Mouse (Mus musculus): Measurements from ENCODE around the gene Rem2.
A peak's percentile ranks its signal among the peaks of the same experiment; 100 is the strongest.

Gene Rem2

DNA sequence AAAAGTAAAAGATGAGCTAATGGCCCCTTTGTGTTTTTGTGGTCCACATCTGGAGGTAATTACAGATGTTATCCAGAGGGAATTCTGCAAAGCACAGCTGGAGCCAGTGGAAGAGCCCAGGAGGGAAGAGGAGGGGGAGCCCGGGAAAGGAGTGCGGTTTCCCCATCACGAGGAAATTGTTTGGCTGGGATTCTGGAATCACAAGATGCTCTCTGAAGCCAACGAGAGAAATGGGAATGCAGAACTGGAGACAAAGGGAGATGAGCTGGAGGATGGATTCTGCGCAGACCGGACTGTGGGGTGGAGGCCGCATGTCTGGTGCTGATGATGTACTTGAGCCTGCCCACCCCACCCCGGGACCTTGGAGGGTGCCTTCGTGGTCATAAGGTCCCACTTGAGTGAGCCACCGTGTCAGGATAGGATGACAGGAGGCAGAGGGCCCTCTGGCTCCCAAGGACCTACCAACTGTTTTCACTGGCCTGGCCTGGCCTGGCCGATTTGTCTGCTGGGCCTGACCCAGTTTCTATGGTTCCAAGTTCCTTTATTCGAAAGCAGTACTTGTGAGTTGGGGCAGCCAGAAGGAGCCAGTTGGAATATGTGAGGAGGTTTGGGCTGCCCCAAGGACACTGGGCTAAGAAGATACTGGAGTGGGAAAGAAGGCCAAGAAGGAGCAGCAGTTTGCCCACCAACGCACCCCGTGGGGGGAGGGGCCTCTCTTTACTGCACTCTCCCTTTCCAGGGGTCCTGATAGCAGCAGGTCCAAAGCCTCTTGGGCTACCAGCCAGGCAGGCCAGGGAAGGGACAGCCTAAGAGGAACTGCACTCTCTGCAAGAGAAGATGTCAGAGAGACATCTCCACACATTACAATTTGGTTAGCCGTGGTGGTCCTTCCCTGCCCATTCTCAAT lies 31.9 kb upstream of the Rem2 start:
- no peak for DNase-seq (ENCODE audit: low spot score)

DNA sequence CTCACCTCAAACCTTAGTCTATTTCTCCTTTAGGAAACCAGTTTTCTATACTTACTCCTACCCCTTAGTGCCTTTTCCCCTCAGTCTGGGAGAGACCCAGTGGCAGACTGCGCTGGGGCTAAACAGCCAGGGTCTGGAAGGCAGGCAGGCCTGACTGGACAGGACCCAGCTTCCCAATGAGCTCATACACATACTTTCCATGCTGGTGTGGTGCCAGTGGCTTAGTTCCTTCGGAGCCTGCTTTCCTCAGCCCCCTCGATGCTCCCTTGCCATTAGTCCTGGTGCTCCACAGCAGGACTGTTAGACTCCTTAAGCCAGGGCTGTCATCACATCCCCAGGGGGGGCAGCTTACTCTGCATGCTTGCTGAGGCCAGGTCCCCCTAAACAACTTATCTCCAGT lies 30.4 kb upstream of the Rem2 start:
- no peak for DNase-seq (ENCODE audit: low spot score)

DNA sequence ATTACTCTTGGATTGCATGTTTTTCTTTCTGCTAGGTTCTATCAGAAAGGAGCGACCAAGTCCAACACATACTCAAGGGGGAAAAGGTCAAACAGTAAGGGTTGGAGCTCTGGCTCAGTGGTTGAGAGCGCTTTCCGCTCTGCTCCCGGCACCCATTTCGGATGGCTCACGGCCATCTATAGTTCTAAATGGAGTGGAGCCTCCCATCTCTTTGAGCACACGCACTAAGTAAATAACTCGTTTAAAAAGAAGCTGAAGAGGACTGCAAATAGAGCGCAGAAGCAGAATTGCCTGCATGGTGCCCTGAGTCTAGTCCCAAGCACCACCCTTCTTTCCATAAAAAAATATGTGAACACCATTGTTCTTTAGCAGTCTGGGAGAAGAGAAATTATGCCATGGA lies 22.3 kb upstream of the Rem2 start:
- DNase-seq (ENCODE audit: low spot score) = no peak

DNA sequence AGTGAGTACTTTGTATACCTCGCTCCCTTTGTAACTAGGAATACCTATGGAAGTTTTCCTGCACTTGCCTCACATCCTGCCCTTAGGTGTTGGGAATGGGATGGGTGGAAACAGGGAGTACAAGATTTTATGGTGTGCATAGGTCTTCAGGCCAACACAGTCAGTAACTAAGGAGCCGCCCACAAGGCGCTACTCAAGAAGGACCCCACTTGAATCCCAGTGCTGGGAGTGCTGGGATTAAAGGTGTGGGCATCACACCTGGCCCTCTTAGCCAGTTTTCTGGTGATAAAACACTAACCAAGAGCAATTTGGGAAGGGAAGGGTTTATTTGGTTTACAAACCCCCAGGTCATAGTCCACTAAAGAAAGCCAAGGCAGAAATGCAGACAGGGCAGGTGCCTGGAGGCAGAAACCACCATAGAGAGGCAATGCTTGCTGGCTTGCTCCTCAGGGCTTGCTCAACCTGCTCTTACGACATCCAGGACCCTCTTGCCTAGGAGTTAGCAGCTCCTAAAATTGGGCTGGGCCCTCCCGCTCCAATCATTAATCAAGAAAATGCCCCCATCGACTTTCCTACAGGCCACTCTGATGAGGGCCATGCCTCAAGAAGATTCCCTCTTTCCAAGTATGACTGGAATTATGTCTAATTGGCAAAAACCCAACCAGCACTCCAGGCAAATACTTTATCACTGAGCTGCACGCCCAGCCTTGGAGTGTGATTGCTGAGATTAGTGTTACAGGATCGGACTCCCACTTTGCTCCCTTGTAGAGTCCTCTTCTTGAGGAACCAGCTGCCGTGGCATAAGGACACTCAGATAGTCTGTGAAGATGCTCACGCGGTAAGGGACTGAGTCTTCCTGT lies 21.0 kb upstream of the Rem2 start:
- DNase-seq (ENCODE audit: low spot score) = no peak

DNA sequence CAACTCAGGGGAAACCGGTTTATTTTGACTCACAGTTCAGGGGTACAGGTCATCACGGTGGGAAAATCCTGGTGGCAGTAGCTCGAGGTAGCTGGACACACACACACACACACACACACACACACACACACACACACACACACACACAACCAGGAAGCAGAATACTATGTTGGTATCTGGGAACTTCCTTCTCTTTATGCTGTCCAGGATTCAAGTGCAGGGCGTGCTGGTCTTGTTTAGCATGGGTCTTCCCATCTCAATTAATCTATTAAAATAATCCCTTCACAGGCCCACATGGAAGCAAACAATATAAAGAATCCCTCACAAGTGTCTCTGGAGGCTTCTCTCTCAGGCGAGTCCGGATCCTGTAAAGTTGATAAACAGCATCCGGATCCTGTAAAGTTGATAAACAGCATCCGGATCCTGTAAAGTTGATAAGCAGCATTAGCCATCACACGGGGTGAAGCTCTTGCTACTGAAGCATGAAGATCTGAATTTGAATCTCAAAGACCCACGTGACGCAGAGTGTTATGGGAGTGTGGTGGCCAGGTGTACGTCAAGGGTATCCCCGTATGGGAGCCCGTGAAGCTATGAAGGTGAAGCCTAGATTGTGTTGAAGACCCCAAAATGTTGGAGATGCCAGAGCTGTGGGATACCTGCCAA lies 17.9 kb upstream of the Rem2 start:
- DNase-seq (ENCODE audit: low spot score) = no peak

DNA sequence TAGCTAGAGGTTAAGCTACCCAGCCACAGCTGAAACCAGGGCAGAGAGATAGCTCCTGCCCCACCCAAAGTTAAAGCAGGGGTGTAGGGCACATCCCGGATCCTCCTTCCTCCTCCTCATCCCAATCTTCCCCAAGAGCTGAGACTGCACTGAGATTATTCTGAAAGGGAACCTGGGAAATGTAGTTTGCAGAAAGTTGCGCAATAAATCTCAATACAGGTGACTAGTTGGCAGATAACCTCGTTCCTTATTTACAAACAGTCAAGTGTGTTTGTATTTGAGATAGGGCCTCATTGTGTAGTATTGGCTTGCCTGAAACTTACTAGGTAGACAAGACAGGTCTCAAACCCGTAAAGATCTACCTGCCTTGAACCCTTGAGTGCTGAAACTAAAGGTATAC lies 13.8 kb upstream of the Rem2 start:
- no peak for DNase-seq (ENCODE audit: low spot score)

DNA sequence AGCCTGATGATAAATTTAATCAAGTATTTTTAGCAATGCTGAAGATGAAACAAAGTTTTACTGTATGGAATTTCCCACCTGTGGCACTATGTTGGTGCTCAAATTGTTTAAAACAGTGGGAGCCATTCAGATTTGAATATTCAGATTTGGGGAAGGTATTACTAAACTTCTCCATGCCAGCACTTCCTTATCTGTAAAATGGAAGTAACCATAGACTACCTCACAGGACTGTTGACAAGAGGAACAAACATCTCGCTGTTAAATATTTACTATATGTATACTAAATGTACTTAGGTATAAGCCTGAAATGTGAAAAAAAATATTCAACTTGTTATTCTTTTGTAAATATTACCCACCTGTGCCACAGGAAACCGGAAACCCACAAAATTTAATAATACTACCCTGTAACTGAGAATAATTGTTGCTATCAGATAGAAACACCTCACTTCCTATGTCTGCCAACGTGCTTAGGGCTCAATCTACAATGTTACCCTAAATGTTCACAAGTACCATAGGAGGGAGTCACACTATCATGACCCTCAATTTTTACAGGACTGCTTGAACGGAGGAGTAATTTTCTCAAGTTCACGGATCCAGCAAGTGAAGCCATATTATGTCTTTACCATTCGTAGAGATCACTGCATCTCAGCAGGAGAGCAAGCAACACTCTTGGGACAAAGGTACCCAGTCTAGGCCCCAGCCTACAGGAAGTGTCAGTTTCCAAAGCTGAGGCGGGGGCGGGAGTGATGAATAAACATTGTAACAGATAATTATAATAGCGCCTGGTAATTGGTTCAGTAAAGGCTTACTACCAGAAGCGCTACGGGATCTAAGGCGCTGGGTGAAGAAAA lies 12.6 kb upstream of the Rem2 start:
- DNase-seq (ENCODE audit: low spot score) = no peak

DNA sequence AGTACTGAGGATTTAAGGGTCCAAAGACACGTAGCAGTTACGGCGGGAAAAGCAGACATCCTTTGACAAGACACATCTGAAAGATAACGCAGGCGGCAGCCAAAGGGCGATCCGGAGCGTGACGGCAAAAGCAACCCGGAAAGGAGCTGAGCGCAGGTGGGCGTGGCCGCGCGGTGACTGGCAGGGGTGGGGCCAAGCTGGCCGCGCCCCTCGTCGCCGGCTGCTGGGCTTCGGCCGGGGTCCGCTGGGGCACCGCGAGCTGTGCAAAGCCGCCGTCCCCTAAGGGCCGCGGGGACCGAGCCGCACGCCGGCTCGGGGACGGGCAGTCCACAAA lies 12.0 kb upstream of the Rem2 start, which contains the start of gene Lrp10:
Gene Lrp10 (plus strand): TSS at position 179 of the 334 bp plus-strand sequence.
- peak; percentile 68 for DNase-seq (ENCODE audit: low spot score)

DNA sequence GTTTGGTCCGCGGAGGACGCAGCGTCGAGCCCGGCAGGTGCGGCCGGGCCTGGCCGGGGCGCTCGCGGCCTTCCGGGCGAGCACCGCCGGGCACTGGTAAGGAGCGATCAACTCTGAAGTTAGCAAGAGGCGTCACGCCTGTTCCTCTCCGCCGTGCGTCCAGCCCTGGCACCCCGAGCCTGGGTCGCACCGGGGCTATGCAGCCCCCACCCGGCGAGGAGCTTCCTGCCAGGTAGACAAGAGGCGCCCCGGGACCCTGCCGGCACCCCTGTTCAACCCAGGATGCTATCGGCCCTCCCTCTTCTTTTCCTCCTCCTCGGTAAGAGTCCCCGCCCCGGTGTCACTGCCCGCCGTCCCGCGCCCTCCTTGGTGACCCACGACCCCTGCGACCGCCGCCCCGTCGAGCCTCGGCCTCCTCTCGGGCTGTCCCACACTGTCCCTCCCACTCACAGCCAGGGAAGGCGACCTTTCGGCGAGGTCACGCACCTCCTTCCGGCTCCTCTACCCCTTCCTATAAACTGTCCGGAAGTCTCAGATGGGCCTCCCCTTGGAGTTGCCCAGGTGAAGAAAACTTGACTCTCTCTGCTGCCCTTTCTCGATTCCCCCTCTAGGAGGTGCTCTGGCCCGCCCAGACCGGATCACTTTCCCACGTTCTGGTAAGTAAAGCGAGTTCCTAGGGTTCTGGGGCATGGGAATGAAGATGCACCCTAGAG lies 11.5 kb upstream of the Rem2 start:
- DNase-seq (ENCODE audit: low spot score) = no peak

DNA sequence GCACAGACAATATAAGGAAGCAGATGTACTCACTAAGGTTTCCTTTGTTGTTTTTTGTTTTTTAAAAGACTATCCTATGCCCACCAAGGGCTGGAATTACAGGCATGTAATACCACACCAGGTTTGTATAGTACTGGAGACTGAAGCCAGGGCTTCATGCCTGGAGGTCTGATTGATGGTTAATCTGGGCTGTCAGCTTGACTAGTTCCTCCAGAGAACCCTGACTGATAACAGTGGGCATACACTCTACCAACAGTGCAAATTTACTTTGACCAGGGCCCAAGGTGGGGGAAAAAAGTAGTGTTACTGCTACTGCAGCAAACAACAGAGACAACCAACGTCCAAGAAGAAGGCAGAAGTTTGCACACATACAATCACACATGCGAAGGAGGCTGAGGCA lies 4.4 kb upstream of the Rem2 start:
- no peak for DNase-seq (ENCODE audit: low spot score)

DNA sequence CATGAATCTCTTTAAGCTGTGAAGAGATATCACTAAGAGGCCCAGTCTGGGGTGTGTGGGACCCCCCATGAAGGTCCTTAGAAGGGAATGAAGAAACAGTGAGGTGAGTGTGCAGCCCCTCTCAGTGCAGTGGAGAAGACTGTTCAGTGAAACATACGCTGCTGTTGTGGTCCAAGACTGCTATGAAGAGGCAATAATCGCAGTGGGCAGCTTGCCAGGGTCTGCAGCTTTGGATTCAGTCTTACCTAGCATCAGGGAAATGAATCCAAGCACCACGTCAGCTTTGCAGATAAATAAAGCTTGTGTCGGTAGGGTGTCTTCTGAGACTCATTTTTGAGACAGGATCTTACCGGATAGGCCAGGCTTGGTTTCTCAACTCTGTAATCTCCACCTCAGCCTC lies 3.2 kb upstream of the Rem2 start:
- no peak for DNase-seq (ENCODE audit: low spot score)

DNA sequence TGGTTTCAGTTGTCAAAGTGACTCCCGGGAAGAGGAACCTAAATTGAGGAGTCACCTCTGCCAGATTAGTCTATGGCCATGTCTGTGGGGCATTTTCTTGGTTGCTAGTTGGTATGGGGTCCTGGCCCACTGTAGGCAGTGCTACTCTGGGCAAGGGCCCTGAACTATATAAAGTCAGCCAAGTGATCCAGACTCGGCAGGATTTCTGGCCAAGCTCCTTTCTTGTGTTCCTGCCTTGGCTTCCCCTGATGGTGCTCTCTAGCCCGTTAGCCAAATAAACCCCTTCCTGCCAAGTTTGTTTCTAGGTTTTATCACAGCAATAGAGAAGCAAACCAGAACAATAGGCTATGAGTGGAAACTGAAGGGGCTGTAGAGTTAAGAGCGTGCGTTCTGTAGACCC lies 1.2 kb upstream of the Rem2 start:
- DNase-seq (ENCODE audit: low spot score) = no peak

DNA sequence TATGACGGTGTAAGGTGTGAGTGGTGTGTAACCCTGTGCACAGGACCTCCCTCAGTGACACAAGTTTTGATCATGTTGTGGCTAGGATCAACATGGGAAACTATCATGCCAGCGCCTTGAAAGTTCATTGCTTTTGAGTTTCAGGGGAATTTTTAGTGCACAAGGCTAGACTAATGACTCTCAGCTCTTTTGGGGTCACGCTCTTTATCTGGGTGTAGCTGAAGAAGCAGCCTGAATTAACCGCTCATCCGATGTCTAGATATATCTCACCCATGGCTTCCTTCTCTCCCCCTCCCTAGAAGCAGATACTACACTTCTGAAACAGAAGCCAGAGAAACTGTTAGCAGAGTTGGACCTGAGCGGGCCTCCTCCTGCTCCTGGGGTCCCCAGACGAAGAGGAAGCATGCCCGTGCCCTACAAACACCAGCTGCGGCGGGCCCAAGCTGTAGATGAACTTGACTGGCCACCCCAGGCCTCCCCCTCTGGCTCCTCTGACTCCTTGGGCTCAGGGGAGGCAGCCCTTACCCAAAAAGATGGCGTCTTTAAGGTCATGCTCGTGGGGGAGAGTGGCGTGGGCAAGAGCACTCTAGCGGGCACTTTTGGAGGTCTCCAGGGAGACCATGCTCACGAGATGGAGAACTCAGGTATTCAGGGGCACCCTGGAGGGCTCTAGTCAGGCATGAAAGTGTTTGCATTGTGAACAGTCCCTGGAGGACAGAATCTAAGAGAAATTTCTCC lies 1.4 kb downstream of the Rem2 start:
- DNase-seq (ENCODE audit: low spot score) = no peak

DNA sequence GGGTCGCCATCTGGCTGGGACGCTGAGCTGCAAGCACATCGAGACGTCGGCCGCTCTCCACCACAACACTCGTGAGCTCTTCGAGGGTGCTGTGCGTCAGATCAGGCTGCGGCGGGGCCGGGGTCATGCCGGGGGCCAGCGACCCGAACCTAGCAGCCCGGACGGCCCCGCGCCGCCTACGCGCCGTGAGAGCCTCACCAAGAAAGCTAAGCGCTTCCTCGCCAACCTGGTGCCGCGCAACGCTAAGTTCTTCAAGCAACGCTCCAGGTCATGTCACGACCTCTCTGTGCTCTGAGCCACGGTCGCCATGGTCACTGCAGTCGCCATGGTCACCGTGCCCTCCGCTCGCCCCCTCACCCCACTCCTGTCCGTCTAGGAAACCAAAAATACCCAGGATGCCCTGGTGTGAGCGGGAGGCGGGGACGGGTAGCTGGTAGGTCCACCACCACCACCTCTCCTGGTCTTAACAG lies 3.6 kb downstream of the Rem2 start:
- no peak for DNase-seq (ENCODE audit: low spot score)

DNA sequence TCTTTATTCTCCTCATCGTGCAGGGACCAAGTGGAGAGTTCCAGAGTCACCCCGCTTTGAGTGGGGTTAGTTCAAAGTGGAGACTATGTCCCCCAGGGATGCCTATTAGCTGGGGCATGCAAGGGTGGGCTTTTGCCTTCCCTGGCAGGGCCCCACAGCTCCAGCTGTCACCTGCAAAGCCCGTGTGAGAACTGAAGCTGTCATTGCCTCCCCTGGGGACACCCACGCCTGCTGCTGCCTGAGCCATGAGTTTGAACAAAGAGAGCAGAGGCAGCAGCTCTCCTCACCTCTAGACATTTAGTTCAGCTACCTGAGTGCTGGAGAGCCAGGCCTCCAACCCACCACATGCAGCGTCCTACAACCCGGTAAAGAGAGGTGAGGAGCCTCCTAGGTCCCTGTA lies 4.8 kb downstream of the Rem2 start:
- no peak for DNase-seq (ENCODE audit: low spot score)

DNA sequence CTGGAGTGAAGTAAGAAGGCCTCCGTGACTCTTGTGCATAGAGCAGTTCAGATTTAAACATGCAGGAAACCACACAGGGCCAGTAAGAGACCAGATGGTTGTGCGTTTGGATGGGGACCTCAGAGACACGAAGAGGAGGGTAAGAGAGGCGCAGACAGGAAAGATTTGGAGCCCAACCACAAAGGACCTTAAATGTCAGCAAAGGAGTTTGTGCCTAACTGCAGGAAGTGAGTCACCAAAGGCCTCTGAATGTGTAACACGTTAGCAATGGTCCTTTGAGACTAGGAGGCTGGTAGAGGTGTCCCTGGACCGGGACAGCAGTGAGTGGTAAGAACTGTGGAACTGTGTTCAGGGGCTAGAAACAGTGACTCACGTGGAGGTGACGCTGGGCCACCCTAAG lies 5.5 kb downstream of the Rem2 start:
- no peak for DNase-seq (ENCODE audit: low spot score)

DNA sequence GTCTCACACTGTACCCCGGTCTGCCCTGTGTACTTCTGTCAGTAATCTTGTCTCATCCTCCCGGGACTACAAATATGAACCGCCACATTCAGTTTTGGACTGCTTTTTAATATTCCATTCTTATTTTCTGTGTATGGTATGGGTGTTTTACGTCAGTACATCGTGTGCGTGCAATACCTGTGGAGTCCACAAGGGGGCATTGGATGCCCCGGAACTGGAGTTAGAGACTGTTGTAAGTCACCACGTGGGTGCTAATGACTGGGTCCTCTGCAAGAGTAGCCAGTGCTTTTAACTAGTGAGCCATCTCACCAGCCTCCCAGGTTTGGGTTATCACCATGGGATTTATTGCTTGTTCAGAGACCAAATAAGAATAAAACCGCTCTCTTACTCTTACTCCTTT lies 6.6 kb downstream of the Rem2 start:
- DNase-seq (ENCODE audit: low spot score) = no peak

DNA sequence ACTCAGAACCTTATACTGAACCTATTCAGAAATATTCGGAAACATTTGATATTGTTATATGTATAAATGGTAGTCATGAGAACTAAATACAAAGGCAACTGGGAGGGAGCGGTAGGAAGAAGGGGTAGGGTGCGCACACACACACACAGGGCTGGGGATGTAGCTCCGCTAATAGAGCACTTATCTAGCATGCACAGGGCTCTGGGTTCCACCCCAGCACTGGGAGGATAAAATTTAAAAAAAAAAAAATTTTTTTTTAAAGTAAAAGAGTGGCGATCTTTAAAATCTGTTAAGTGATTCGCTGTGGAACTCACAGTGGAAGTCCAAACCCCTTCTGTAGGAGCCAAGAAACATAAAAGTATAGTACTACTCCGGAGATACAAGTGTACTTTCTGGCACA lies 10.0 kb downstream of the Rem2 start:
- no peak for DNase-seq (ENCODE audit: low spot score)

DNA sequence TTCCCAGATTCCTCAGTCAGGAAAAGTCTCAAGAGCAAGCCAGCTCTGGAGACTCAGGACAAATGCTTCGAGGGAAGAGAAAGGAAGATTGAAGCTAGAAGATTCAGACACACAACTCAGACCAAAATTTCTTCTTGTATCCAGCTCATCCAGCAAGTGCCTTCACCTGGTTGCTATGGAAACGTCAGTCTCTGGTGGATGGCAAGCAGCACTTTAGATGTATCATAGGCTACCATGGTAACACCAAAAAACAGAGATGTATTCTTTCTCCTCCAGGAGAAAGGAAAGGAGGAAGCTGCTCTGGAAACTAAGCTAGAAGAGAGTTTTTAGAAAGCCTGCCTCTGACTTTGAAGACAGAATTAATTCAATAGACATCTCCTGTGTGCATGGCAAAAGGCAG lies 11.8 kb downstream of the Rem2 start:
- DNase-seq (ENCODE audit: low spot score) = no peak

DNA sequence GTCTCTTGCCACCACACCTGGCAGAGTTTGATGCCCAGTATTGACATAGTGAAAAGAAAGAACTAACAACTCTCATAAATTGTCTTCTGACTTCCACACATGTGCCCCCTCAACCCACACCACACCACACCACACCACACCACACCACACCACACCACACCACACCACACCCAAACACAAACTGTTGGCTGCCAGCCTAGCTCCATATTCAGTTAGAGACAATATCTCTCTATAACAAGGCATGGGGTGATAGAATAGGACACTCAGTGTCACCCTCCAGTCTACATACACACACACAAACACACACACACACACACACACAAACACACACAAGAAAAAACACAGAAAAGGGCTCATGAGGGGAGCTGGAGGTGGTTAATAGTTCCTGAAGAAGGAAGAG lies 12.4 kb downstream of the Rem2 start:
- no peak for DNase-seq (ENCODE audit: low spot score)

Measured in layer of hippocampus, adult 9-10 months (tissue).